Mouse (Mus musculus) heart, adult 2 months (tissue): ENCODE data around the gene Ttc28. TPM values are rescaled to one million over a fixed set of nuclear protein-coding genes. Genes with fewer than 3 reads are reported as not detected.

Experiments
- DNase-seq, 2 experiments: peaks; one replicate each; pipeline ENCODE4 v3.0.0; 2021
- H3K27ac ChIP-seq: fragments of 200-600 bp; 2 replicates; pipeline ENCODE4 v1.8.1; 2022
- H3K27me3 ChIP-seq: fragments of 200-500 bp; 2 replicates; pipeline ENCODE4 v1.6.1; 2012; ENCODE audit warnings: mild to moderate bottlenecking, low read length, inconsistent platforms, mixed read lengths; ENCODE audit not compliant: control insufficient read depth, insufficient read depth
- H3K36me3 ChIP-seq: fragments of 200-500 bp; 2 replicates; pipeline ENCODE4 v1.6.1; 2012; ENCODE audit warnings: low read length, inconsistent platforms; ENCODE audit not compliant: control insufficient read depth, insufficient read depth
- H3K4me1 ChIP-seq: fragments of 200-500 bp; 2 replicates; pipeline ENCODE4 v1.6.1; 2011; ENCODE audit warnings: low read length; ENCODE audit not compliant: control insufficient read depth, insufficient read depth
- H3K4me3 ChIP-seq: fragments of 200-600 bp; 2 replicates; pipeline ENCODE4 v1.8.1; 2022
- H3K79me2 ChIP-seq: fragments of 200-500 bp; replicated peaks from 2 replicates; pipeline ENCODE4 v1.6.1; 2012; ENCODE audit warnings: mild to moderate bottlenecking, inconsistent platforms, low read length, moderate library complexity, mixed read lengths; ENCODE audit not compliant: control insufficient read depth, insufficient read depth
- H3K9ac ChIP-seq: fragments of 200-500 bp; 2 replicates; pipeline ENCODE4 v1.6.1; 2012; ENCODE audit warnings: low read depth, mild to moderate bottlenecking, control low read depth, inconsistent platforms, low read length, mixed read lengths
- CTCF ChIP-seq: fragments of 200-600 bp; IDR thresholded peaks from 2 replicates; pipeline ENCODE4 v1.8.1; 2022; ENCODE audit warnings: antibody characterized with exemption, mild to moderate bottlenecking, moderate library complexity
- EP300 ChIP-seq: fragments of 200-500 bp; IDR thresholded peaks from 2 replicates; pipeline ENCODE4 v1.6.1; 2011; ENCODE audit warnings: low read depth, low read length, control low read depth; ENCODE audit not compliant: insufficient read depth
- POLR2A ChIP-seq: fragments of 200-500 bp; IDR thresholded peaks from 2 replicates; pipeline ENCODE4 v1.6.1; 2011; ENCODE audit warnings: mild to moderate bottlenecking, low read depth, low read length, control low read depth; ENCODE audit not compliant: insufficient read depth
- WGBS: fragments of 180-500 bp; shearing (Covaris S2); methylation state at CpG from one replicate; pipeline ENCODE4 v1.1.7; 2018; 5-methylcytosine and 5-hydroxymethylcytosine counted together
- intact Hi-C: fragments of 180-260 bp; cut with DNase I; formaldehyde crosslinking; loops from one replicate; pipeline ENCODE4 v1.15.1; 2025
- polyA plus RNA-seq: library from polyadenylated mRNA; depleted of rRNA; stranded (reverse); fragments of >200 nt; gene quantifications from 2 replicates; pipeline ENCODE4 v1.2.3, GENCODE M21; 2012
- total RNA-seq, 2 experiments: library from RNA; stranded (reverse); gene quantifications; 2 replicates each; pipeline ENCODE4 v1.2.3; 2021

Gene Ttc28
- total and polyA plus RNA-seq, 3 experiments = 7.2 to 15.0 (median 12.3) TPM

GRCm38 (mm10) chr5:110924636-110925035 lies 45.0 kb downstream of the Ttc28 start:
- Histone ChIP-seq H3K79me2 (no peaks in the 10 kb centered on the region), H3K4me3 (no peak overlapping the region), H3K4me1 (peaks cover 4% of the 10 kb centered on the region), H3K27ac (no peak overlapping the region), H3K27me3 (no peaks in the 10 kb centered on the region), H3K36me3 (no peaks in the 10 kb centered on the region), H3K9ac (no peak overlapping the region)
- TF ChIP-seq CTCF = peak; percentile 47
- no peak for TF ChIP-seq POLR2A
- WGBS = 91% methylated on average over 3 of the region's 3 CpGs
- intact Hi-C loops = loop anchor here (5.0 to 10.0 kb wide), 4 partner anchors 42 to 333 kb away; partner anchors contain the start of gene Ep400
- no peak for DNase-seq

- intact Hi-C loops = loop anchor here (5.0 to 10.0 kb wide), 2 partner anchors 291 to 331 kb away; no protein-coding TSS in a partner anchor
- no peak overlapping the region for H3K4me3 ChIP-seq
- DNase-seq = no peak
- no peak overlapping the region for H3K27ac ChIP-seq
- TF ChIP-seq EP300 (no peak), CTCF (no peak), POLR2A (no peak)
- H3K4me1 ChIP-seq = peaks cover 4% of the 10 kb centered on the region
- 83% methylated on average over 5 of the region's 5 CpGs for WGBS
- H3K9ac ChIP-seq = no peak overlapping the region
- H3K36me3 ChIP-seq = no peaks in the 10 kb centered on the region
- no peaks in the 10 kb centered on the region for H3K27me3 ChIP-seq
- H3K79me2 ChIP-seq = no peaks in the 10 kb centered on the region
Observed at GRCm38 (mm10) chr5:110925804-110926203, 46.2 kb downstream of the Ttc28 start.

GRCm38 (mm10) chr5:110928289-110928688 lies 48.7 kb downstream of the Ttc28 start:
- Histone ChIP-seq H3K27ac (no peak overlapping the region), H3K27me3 (no peaks in the 10 kb centered on the region), H3K4me3 (no peak overlapping the region), H3K4me1 (peaks cover 1% of the 10 kb centered on the region), H3K36me3 (no peaks in the 10 kb centered on the region), H3K9ac (no peak overlapping the region), H3K79me2 (no peaks in the 10 kb centered on the region)
- TF ChIP-seq EP300 = no peak
- no peak for TF ChIP-seq CTCF
- TF ChIP-seq POLR2A = no peak
- intact Hi-C loops = loop anchor here (5.0 to 10.0 kb wide), 2 partner anchors 293 to 329 kb away; no protein-coding TSS in a partner anchor
- no peak for DNase-seq
- 56% methylated on average over 3 of the region's 3 CpGs for WGBS

GRCm38 (mm10) chr5:110929306-110929705 lies 49.7 kb downstream of the Ttc28 start:
- Histone ChIP-seq H3K9ac (no peak overlapping the region), H3K36me3 (no peaks in the 10 kb centered on the region), H3K4me3 (no peak overlapping the region), H3K27me3 (no peaks in the 10 kb centered on the region), H3K27ac (no peak overlapping the region), H3K4me1 (peaks cover 1% of the 10 kb centered on the region), H3K79me2 (no peaks in the 10 kb centered on the region)
- TF ChIP-seq CTCF = no peak
- no peak for DNase-seq
- 84% methylated on average over 4 of the region's 4 CpGs for WGBS
- intact Hi-C loops = loop anchor here (5.0 to 10.0 kb wide), 2 partner anchors 295 to 328 kb away; no protein-coding TSS in a partner anchor

GRCm38 (mm10) chr5:110936606-110937005 lies 57.0 kb downstream of the Ttc28 start:
- 70% methylated on average over 5 of the region's 5 CpGs for WGBS
- no peaks in the 10 kb centered on the region for H3K27me3 ChIP-seq
- intact Hi-C loops = no loop called here
- H3K36me3 ChIP-seq = no peaks in the 10 kb centered on the region
- peaks cover 1% of the 10 kb centered on the region; the same call in 1 of the 2 replicates for H3K79me2 ChIP-seq
- no peak for DNase-seq
- H3K9ac ChIP-seq = no peak overlapping the region
- H3K27ac ChIP-seq = no peak overlapping the region
- no peak overlapping the region for H3K4me3 ChIP-seq
- TF ChIP-seq CTCF (no peak), EP300 (no peak), POLR2A (no peak)
- no peaks in the 10 kb centered on the region for H3K4me1 ChIP-seq

- Histone ChIP-seq H3K79me2 (no peaks in the 10 kb centered on the region), H3K36me3 (no peaks in the 10 kb centered on the region), H3K27me3 (no peaks in the 10 kb centered on the region), H3K4me1 (no peaks in the 10 kb centered on the region), H3K9ac (no peak overlapping the region), H3K27ac (no peak overlapping the region), H3K4me3 (no peak overlapping the region)
- intact Hi-C loops = no loop called here
- WGBS = 94% methylated on average over 8 of the region's 8 CpGs
- no peak for TF ChIP-seq CTCF
- no peak for TF ChIP-seq EP300
- no peak for TF ChIP-seq POLR2A
- DNase-seq = no peak
Observed at GRCm38 (mm10) chr5:110944326-110944725, 64.7 kb downstream of the Ttc28 start.
